Mouse (Mus musculus) heart, embryonic 11.5 days (tissue): Measurements from ENCODE around the gene Col4a3. TPM values are rescaled to one million over a fixed set of nuclear protein-coding genes. Genes with fewer than 3 reads are reported as not detected.

ENCODE experiments used
- ATAC-seq: fragments of 200-750 bp; cut with Nextera tagmentation; replicated peaks from 2 replicates; pipeline ENCODE4 v1.8.0; 2017; ENCODE audit warnings: moderate library complexity; ENCODE audit not compliant: insufficient number of reproducible peaks, low FRiP score, low TSS enrichment
- H3K27ac ChIP-seq: fragments of 300-500 bp; sonication (generic); 2 replicates; pipeline ENCODE4 v1.5.1; 2014; ENCODE audit warnings: mild to moderate bottlenecking, low read depth, low read length
- H3K27me3 ChIP-seq: fragments of 300-500 bp; sonication (generic); 2 replicates; pipeline ENCODE4 v1.6.1; 2014; ENCODE audit warnings: mild to moderate bottlenecking, low read length, mixed read lengths; ENCODE audit not compliant: control insufficient read depth, insufficient read depth
- H3K36me3 ChIP-seq: fragments of 300-500 bp; sonication (generic); 2 replicates; pipeline ENCODE4 v1.6.1; 2014; ENCODE audit warnings: mild to moderate bottlenecking, low read length, moderate library complexity, mixed read lengths; ENCODE audit not compliant: control insufficient read depth, insufficient read depth
- H3K4me1 ChIP-seq: fragments of 300-500 bp; sonication (generic); 2 replicates; pipeline ENCODE4 v1.6.1; 2014; ENCODE audit warnings: low read length; ENCODE audit not compliant: control insufficient read depth, insufficient read depth
- H3K4me2 ChIP-seq: fragments of 300-500 bp; sonication (generic); 2 replicates; pipeline ENCODE4 v1.6.1; 2014; ENCODE audit warnings: mild to moderate bottlenecking, moderate library complexity
- H3K4me3 ChIP-seq: fragments of 300-500 bp; sonication (generic); 2 replicates; pipeline ENCODE4 v1.5.1; 2014; ENCODE audit warnings: low read depth, low read length
- H3K9ac ChIP-seq: fragments of 300-500 bp; sonication (generic); 2 replicates; pipeline ENCODE4 v1.6.1; 2014; ENCODE audit warnings: mild to moderate bottlenecking, low read depth, low read length, moderate library complexity
- H3K9me3 ChIP-seq: fragments of 300-500 bp; sonication (generic); replicated peaks from 2 replicates; pipeline ENCODE4 v1.6.1; 2016; ENCODE audit warnings: low read length; ENCODE audit not compliant: control insufficient read depth
- WGBS: fragments of 180-500 bp; shearing (Covaris S2); extraction: QIAGEN DNeasy Blood & Tissue Kit; methylation state at CpG from one replicate; pipeline ENCODE4 v1.1.7; 2014; ENCODE audit not compliant: insufficient replicate concordance; 5-methylcytosine and 5-hydroxymethylcytosine counted together
- polyA plus RNA-seq: library from polyadenylated mRNA; unstranded; fragments of >200 nt; fragmentation: Nextera tagmentation; extraction: Ambion mirVana; gene quantifications from 2 replicates; pipeline ENCODE4 v1.2.1, GENCODE M21; 2014

Gene Col4a3
- polyA plus RNA-seq, 1 experiment from 2014 or later, result 0.54 TPM

DNA sequence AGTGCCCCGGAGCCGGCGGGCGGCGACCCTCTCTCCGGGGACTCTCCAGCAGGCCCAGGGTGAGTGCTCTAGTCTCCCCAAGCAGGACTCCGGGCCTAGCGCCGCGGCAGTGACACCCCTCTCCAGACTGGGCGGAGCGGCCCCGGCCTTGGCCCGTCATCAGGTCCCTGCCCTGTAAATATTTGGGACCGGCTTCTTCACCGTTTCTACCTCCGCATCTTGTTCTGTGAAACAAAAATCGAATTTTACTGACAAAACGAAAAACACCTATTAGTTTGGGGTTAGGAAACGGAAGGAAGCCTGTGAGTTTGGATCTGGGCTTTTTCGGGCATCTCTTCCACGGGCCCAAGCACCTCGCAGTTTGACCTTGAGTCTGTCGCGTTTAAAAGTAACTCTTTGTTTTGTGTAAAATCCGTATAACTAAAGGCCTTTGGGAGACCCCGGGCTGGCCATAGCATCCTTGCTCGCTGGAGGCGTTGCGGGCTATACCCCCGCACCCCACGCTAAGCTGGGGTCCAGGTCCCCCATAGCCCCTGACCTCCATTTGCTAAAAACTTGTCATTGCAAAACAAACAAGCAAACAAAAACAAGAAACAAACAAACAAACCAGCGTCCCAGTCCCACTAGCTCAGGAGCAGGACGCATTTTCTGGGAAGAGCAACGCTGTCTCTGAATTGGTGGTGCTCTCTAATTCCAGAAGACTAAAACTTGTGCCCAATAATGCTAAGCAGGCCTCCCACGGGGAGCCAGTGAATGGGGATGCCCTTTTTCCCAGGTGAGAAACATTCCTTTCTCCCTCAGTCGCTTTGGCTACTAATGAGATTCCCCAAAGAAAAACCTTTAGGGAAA is 138.5 kb downstream of the Col4a3 start:
- ATAC-seq, result peak; percentile 95
- Histone ChIP-seq H3K36me3 (peaks cover 4% of the 10 kb centered on the region; the same call in 1 of the 2 replicates), H3K27me3 (no peaks in the 10 kb centered on the region), H3K9me3 (no peaks in the 10 kb centered on the region), H3K27ac (peak overlapping the region; percentile 46; the same call in 1 of the 2 replicates), H3K4me1 (peaks cover 10% of the 10 kb centered on the region; the same call in 1 of the 2 replicates), H3K4me3 (peak overlapping the region; percentile 86), H3K9ac (peak overlapping the region; percentile 93), H3K4me2 (peak overlapping the region; percentile 84)
- WGBS, result 2% methylated on average over 37 of the region's 37 CpGs

GRCm38 (mm10) chr1:82725875-82726185 is 139.1 kb downstream of the Col4a3 start:
- Histone ChIP-seq H3K9ac (peak overlapping the region; percentile 93), H3K4me3 (peak overlapping the region; percentile 86), H3K36me3 (peaks cover 4% of the 10 kb centered on the region; the same call in 1 of the 2 replicates), H3K27ac (no peak overlapping the region), H3K4me1 (peaks cover 10% of the 10 kb centered on the region; the same call in 1 of the 2 replicates), H3K4me2 (peak overlapping the region; percentile 84), H3K27me3 (no peaks in the 10 kb centered on the region), H3K9me3 (no peaks in the 10 kb centered on the region)
- no peak for ATAC-seq
- 52% methylated on average over 4 of the region's 4 CpGs for WGBS

- Histone ChIP-seq H3K27me3 (no peaks in the 10 kb centered on the region), H3K4me3 (no peak overlapping the region), H3K36me3 (peaks cover 4% of the 10 kb centered on the region; the same call in 1 of the 2 replicates), H3K4me2 (no peak overlapping the region), H3K9ac (no peak overlapping the region), H3K27ac (no peak overlapping the region), H3K9me3 (no peaks in the 10 kb centered on the region), H3K4me1 (peaks cover 10% of the 10 kb centered on the region; the same call in 1 of the 2 replicates)
- WGBS, result 84% methylated on average over 5 of the region's 5 CpGs
- no peak for ATAC-seq
Observed at GRCm38 (mm10) chr1:82726482-82726881, 139.8 kb downstream of the Col4a3 start.

- peaks cover 11% of the 10 kb centered on the region for H3K36me3 ChIP-seq
- H3K4me1 ChIP-seq, result no peaks in the 10 kb centered on the region
- no peak overlapping the region for H3K27ac ChIP-seq
- H3K9me3 ChIP-seq, result no peaks in the 10 kb centered on the region
- no peak for ATAC-seq
- 90% methylated on average over 1 of the region's 1 CpGs for WGBS
- H3K4me3 ChIP-seq, result no peak overlapping the region
- H3K27me3 ChIP-seq, result no peaks in the 10 kb centered on the region
- H3K4me2 ChIP-seq, result no peak overlapping the region
- no peak overlapping the region for H3K9ac ChIP-seq
Observed at GRCm38 (mm10) chr1:82733357-82733756, 146.6 kb downstream of the Col4a3 start.

DNA sequence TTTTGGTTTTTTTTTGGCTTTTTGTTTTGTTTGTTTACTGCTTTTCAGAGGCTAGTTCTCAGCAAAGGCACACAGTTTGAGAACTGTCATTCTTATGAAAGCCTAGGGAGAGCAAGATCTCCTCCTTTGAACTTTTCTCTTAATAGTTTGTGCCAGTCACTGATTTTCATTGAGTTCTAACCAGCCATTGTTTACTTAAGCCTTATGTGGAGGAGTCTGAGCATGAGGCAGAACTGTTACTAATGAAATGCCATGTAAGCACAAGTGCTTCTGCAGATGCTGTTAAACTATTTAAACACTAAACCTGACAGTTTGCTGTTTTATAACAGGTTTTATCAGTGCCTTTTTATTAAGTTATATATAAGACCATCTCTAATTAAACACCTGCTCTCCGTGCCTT is 151.3 kb downstream of the Col4a3 start:
- no peaks in the 10 kb centered on the region for H3K4me1 ChIP-seq
- H3K4me2 ChIP-seq, result no peak overlapping the region
- H3K27ac ChIP-seq, result no peak overlapping the region
- WGBS, result 83% methylated on average over 1 of the region's 1 CpGs
- ATAC-seq, result no peak
- H3K27me3 ChIP-seq, result no peaks in the 10 kb centered on the region
- H3K9ac ChIP-seq, result no peak overlapping the region
- H3K9me3 ChIP-seq, result no peaks in the 10 kb centered on the region
- peaks cover 6% of the 10 kb centered on the region for H3K36me3 ChIP-seq
- no peak overlapping the region for H3K4me3 ChIP-seq

DNA sequence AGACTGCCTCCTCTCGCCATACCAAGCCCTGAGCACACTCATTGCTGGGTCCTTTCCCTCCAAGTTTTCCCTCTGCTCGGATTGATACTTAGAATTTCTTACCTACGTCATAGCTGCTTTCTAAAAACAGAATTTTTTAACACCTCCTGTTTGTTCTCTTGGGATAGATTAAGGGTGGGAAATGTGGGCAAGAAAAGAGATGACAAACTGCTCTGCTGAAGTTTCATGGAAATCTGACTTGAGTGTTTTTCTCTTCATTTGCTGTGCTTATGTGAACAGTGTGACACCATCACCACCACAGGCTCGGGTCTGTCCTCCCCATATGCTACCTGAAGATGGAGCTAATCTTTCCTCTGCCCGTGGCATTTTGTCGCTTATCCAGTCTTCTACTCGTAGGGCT is 154.8 kb downstream of the Col4a3 start:
- no peak overlapping the region for H3K27ac ChIP-seq
- H3K27me3 ChIP-seq, result no peaks in the 10 kb centered on the region
- ATAC-seq, result no peak
- H3K4me1 ChIP-seq, result no peaks in the 10 kb centered on the region
- H3K4me3 ChIP-seq, result no peak overlapping the region
- no peak overlapping the region for H3K9ac ChIP-seq
- H3K9me3 ChIP-seq, result no peaks in the 10 kb centered on the region
- WGBS, result 82% methylated on average over 7 of the region's 7 CpGs
- peaks cover 3% of the 10 kb centered on the region; the same call in 1 of the 2 replicates for H3K36me3 ChIP-seq
- no peak overlapping the region for H3K4me2 ChIP-seq

DNA sequence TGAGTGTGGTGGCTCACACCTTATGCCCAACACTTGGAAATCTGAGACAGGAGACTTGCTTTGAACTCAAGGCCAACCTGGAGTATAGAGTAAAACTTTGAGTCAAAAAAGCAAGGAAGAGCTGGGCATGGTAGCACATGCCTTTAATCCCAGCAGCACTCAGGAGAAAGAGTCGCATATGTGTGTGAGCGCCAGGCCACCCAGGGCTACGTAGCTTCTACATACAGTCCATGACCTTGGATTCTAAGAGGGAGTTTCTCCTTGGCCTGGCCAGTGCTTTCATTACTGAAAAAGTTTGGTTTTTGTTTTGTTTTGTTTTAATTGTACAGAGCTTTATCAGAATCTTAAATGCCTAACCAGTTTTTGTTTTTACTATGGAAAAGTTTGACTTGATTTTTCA is 157.2 kb downstream of the Col4a3 start:
- Histone ChIP-seq H3K27me3 (no peaks in the 10 kb centered on the region), H3K36me3 (peaks cover 5% of the 10 kb centered on the region; the same call in 1 of the 2 replicates), H3K4me3 (no peak overlapping the region), H3K4me2 (no peak overlapping the region), H3K9me3 (no peaks in the 10 kb centered on the region), H3K27ac (no peak overlapping the region), H3K4me1 (no peaks in the 10 kb centered on the region), H3K9ac (no peak overlapping the region)
- 86% methylated on average over 3 of the region's 3 CpGs for WGBS
- ATAC-seq, result no peak

GRCm38 (mm10) chr1:82746408-82746807 is 159.7 kb downstream of the Col4a3 start:
- Histone ChIP-seq H3K9ac (no peak overlapping the region), H3K4me3 (no peak overlapping the region), H3K9me3 (no peaks in the 10 kb centered on the region), H3K27ac (no peak overlapping the region), H3K4me2 (no peak overlapping the region), H3K4me1 (no peaks in the 10 kb centered on the region), H3K36me3 (peaks cover 7% of the 10 kb centered on the region), H3K27me3 (no peaks in the 10 kb centered on the region)
- 88% methylated on average over 4 of the region's 4 CpGs for WGBS
- no peak for ATAC-seq
